Mouse (Mus musculus): ENCODE results near the gene Ttc32.
A peak's percentile ranks its signal among the peaks of the same experiment; 100 is the strongest.
"Not testable (repeated sequence)": the region's sequence is repeated elsewhere in the genome, so short reads cannot be mapped to it uniquely, and the experiment has no call there.

Gene Ttc32

GRCm38 (mm10) chr12:9029888-9030723 lies at the start of gene Ttc32:
Ttc32 (plus strand) TSS chr12:9029997.
- DNase-seq (ENCODE audit: low spot score), result peak; percentile 96

GRCm38 (mm10) chr12:8993231-8993630 lies 36.6 kb upstream of the Ttc32 start:
- no peak for DNase-seq (ENCODE audit: low spot score)

GRCm38 (mm10) chr12:8998318-8998717 lies 31.5 kb upstream of the Ttc32 start:
- no peak for DNase-seq (ENCODE audit: low spot score)

DNA sequence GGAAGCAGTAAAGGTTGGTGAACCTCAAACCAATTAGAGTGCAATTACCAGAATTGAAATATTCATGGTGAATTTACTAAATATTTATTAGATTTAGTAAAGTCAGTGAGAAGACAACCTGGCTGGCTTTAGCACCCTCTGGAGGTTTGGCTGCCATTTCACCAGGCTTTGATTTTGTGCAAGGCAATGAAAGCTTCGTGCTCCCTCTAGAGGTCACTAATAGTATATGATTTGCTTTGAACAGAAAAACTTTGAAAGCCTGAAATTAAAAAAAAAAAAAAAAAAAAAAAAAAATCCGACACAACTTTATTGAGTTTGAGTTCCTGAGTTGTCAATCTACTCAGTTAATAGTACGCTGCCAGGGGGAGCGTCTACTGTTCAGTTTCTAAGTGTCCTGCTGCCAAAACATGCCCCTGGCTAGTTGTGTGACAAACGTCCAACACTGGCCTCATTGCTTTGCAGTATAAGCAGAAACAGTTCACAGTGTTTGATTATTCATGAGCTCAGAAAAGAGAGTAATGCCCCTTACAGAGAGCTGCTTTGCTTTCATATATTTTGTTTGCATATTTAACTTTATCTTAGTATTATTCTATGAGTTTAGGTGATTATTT lies 27.7 kb upstream of the Ttc32 start:
- DNase-seq (ENCODE audit: low spot score), result peak; percentile 57

DNA sequence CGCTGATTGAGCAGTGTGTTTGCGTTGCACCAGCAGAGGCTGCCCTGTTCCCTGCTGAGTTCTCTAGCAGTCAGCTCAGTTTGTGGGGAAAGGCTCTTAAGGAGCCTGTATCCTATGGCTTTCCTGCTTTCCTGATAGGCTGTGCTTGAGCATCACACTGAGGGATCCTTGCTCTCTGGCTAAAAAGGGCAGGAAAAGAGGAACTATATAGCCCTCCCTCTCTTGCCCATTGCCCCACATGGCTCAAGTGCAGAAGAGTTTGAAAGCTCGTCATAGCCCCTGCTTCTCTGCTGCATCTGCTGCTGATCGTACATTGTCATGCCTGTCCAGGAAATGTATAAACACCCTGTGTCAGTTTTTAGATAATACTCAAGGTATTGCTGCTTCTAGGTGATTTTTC lies 22.7 kb upstream of the Ttc32 start:
- no peak for DNase-seq (ENCODE audit: low spot score)

- no peak for DNase-seq (ENCODE audit: low spot score)
Observed at GRCm38 (mm10) chr12:9007811-9008210, 22.0 kb upstream of the Ttc32 start.

- DNase-seq (ENCODE audit: low spot score), result no peak
Observed at GRCm38 (mm10) chr12:9010311-9010710, 19.5 kb upstream of the Ttc32 start.

- no peak for DNase-seq (ENCODE audit: low spot score)
Observed at GRCm38 (mm10) chr12:9016376-9016775, 13.4 kb upstream of the Ttc32 start.

DNA sequence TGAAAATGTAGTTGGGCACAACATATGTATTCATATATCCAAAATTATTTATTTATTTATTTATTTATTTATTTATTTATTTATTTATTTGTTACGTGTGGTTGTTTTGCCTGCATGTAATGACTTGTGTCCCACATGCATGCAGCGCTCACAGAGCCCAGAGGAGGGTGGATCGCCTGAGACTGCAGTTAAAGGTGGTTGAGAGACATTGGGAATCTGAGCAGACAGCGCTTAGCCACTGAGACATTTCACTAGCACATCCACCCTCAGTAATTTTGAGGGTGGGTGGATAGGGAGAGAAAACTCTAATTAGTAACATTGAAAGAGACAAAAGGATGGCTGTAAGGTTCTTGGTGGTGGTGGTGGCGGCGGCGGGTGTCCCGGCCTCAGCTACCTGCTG lies 9.4 kb upstream of the Ttc32 start:
- DNase-seq (ENCODE audit: low spot score), result no peak

DNA sequence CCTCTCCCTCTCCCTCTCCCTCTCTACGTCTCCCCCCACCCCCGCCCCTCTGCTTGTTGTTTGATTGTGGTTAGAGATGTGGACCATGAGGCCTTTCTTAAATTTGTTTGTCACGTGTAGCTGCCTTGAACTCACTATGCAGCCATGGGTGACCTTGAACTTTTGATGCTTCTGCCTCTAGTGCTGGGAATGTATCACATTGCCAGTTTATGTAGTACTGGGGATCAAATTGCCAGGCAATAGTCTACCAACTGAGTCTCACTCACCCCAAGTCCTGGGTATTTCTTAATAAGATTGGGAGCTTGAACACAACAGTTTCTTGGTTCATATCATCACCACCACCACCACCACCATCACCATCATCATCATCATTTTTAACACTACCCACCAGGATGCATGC lies 8.8 kb upstream of the Ttc32 start:
- DNase-seq (ENCODE audit: low spot score), result no peak

GRCm38 (mm10) chr12:9023031-9023430 lies 6.8 kb upstream of the Ttc32 start:
- no peak for DNase-seq (ENCODE audit: low spot score)

- DNase-seq (ENCODE audit: low spot score), result no peak
Observed at GRCm38 (mm10) chr12:9024071-9024470, 5.7 kb upstream of the Ttc32 start.

GRCm38 (mm10) chr12:9024736-9025135 lies 5.1 kb upstream of the Ttc32 start:
- no peak for DNase-seq (ENCODE audit: low spot score)

GRCm38 (mm10) chr12:9026843-9027242 lies 3.0 kb upstream of the Ttc32 start:
- no peak for DNase-seq (ENCODE audit: low spot score)

DNA sequence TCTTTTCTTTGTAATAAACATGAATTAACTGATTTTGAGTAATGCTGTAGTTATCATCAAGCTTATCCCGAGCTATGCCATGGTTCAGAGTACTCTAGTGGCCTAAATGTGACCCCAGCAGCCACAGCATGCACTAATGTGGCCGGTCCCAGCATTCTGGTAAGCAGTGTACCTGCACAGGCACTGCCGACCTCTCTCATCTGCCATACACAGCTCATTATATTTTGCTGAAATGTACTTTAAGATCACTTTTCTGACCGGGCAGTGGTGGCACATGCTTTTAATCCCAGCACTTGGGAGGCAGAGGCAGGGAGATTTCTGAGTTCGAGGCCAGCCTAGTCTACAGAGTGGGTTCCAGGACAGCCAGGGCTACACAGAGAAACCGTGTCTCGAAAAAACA lies 981 bp upstream of the Ttc32 start:
- DNase-seq (ENCODE audit: low spot score), result not testable (repeated sequence)

GRCm38 (mm10) chr12:9029506-9029887 lies 300 bp upstream of the Ttc32 start:
- no peak for DNase-seq (ENCODE audit: low spot score)

DNA sequence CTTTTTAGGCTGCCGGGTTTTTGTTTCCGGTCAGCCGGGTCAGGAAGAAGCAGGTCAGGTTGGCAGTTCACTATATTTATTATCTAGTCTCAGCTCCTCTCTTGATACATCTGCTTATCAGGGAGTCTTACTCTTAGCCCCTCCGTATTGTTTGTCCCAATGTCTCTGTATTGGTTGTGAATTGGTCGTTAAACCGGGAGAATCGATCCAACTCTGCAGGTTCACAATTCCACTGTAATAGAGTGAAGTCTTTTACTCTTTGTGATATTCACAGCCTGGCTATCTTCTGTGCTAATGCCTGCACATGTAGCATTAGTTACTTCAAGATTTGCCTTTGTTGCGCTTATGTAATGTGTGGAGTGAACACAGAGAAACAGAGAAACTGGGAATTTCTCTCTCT lies 1.4 kb downstream of the Ttc32 start:
- DNase-seq (ENCODE audit: low spot score), result no peak

GRCm38 (mm10) chr12:9033140-9033539 lies 3.3 kb downstream of the Ttc32 start:
- no peak for DNase-seq (ENCODE audit: low spot score)

- DNase-seq (ENCODE audit: low spot score), result no peak
Observed at GRCm38 (mm10) chr12:9036409-9036808, 6.6 kb downstream of the Ttc32 start.

GRCm38 (mm10) chr12:9040177-9040576 lies 10.4 kb downstream of the Ttc32 start:
- DNase-seq (ENCODE audit: low spot score), result no peak

GRCm38 (mm10) chr12:9040686-9041085 lies 10.9 kb downstream of the Ttc32 start:
- no peak for DNase-seq (ENCODE audit: low spot score)

DNA sequence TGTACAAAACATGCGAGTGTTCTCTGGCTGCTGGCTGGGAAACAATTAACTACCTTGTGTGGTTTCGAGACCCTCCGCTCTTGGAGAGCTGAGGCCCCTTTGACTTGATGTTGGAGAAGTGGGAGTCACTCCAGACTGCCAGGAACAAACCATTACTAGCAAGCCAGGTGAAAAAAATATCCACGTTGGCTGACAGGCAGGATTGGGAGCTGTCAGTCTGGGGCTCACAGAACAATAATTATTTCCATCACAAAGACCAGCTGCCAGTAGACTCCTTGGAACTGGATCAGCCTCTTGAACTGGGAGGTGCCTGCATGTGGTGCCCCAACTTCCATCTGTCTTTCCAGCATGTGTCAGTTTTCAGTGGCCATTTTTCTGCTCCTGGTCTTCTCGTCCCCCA lies 12.5 kb downstream of the Ttc32 start:
- no peak for DNase-seq (ENCODE audit: low spot score)

- DNase-seq (ENCODE audit: low spot score), result no peak
Observed at GRCm38 (mm10) chr12:9042759-9043158, 13.0 kb downstream of the Ttc32 start.

DNA sequence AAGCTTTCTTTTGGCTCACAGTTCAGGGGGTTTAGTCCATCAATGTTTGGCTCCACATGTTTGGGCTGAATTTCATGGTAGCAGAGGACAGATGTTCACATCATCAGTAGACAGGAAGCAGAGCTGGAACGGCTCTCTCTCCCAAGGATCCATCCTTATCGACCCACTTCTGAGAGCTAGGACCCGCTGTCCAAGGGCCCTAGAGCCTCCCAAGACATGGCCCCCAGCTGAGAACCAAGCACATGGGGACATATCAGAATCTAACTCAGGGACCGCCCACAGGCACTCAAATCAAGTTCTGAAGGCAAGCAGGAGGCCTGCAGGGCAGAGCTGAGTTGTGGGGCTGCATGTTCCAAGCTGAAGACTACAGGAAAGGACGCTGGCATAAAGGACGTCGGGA lies 14.9 kb downstream of the Ttc32 start:
- DNase-seq (ENCODE audit: low spot score), result no peak
